Mouse (Mus musculus): ENCODE measurements around the gene Tjp3.

DNA sequence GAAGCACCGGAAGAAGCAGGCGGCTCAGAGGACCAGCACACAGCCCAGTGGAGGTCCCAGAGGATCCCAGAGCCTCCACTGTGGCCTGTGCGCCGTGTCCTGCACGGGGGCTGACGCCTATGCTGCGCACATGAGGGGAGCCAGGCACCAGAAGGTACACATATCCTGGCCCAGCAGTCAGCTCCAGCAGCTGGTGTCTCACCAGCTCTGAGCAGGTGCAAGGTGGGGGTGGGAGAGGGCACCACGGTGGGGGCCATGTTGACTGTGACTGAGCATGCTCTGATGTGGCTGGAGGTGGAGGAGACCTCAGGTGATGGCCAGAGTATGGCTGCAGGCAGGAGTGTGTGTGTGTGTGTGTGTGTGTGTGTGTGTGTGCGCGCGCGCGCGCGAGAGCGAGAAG, 49.4 kb downstream of the Tjp3 start:
- TF ChIP-seq CTCF (IDR thresholded peaks at IDR 0.05; ENCODE audit: extremely low read depth, insufficient read depth, insufficient read length, insufficient replicate concordance) = no peak
- TF ChIP-seq POLR2A (IDR thresholded peaks at IDR 0.05; ENCODE audit: low read depth, low read length) = no peak

Data from spleen, adult 2 months (tissue).